Mouse (Mus musculus) stomach, embryonic 16.5 days (tissue): ENCODE measurements around the gene Tlr5. TPM values are rescaled to one million over a fixed set of nuclear protein-coding genes. Genes with fewer than 3 reads are reported as not detected.
A peak's percentile ranks its signal among the peaks of the same experiment; 100 is the strongest.

Source experiments
- ATAC-seq: fragments of 200-750 bp; cut with Nextera tagmentation; 2 replicates; pipeline ENCODE4 v1.8.0; 2017; ENCODE audit warnings: moderate number of reproducible peaks, moderate TSS enrichment; ENCODE audit not compliant: insufficient read depth, low FRiP score
- H3K27ac ChIP-seq: fragments of 300-500 bp; sonication (generic); 2 replicates; pipeline ENCODE4 v1.5.1; 2014; ENCODE audit warnings: low read length
- H3K27me3 ChIP-seq: fragments of 300-500 bp; sonication (generic); 2 replicates; pipeline ENCODE4 v1.6.1; 2014; ENCODE audit warnings: low read length, control low read depth, mixed read lengths; ENCODE audit not compliant: control insufficient read depth, insufficient read depth
- H3K36me3 ChIP-seq: fragments of 300-500 bp; sonication (generic); 2 replicates; pipeline ENCODE4 v1.6.1; 2014; ENCODE audit warnings: low read length; ENCODE audit not compliant: control insufficient read depth, insufficient read depth
- H3K4me1 ChIP-seq: fragments of 300-500 bp; sonication (generic); 2 replicates; pipeline ENCODE4 v1.6.1; 2014; ENCODE audit warnings: low read length, control low read depth, mixed read lengths; ENCODE audit not compliant: control insufficient read depth, insufficient read depth
- H3K4me2 ChIP-seq: fragments of 300-500 bp; sonication (generic); 2 replicates; pipeline ENCODE4 v1.6.1; 2014; ENCODE audit warnings: low read depth, low read length, mixed read lengths
- H3K4me3 ChIP-seq: fragments of 300-500 bp; sonication (generic); replicated peaks from 2 replicates; pipeline ENCODE4 v1.5.1; 2014; ENCODE audit warnings: mild to moderate bottlenecking, low read length
- H3K9ac ChIP-seq: fragments of 300-500 bp; sonication (generic); 2 replicates; pipeline ENCODE4 v1.6.1; 2014; ENCODE audit warnings: low read length
- H3K9me3 ChIP-seq: fragments of 300-500 bp; sonication (generic); replicated peaks from 2 replicates; pipeline ENCODE4 v1.6.1; 2016; ENCODE audit warnings: low read length, control low read depth; ENCODE audit not compliant: control insufficient read depth
- WGBS: fragments of 180-500 bp; shearing (Covaris S2); extraction: QIAGEN DNeasy Blood & Tissue Kit; methylation state at CpG from one replicate; pipeline ENCODE4 v1.1.7; 2014; 5-methylcytosine and 5-hydroxymethylcytosine counted together
- polyA plus RNA-seq: library from polyadenylated mRNA; unstranded; fragments of >200 nt; fragmentation: Nextera tagmentation; extraction: Ambion mirVana; gene quantifications from 2 replicates; pipeline ENCODE4 v1.2.1, GENCODE M21; 2015

Gene Tlr5
- polyA plus RNA-seq, 1 experiment from 2014 or later, result 2.5 TPM

GRCm38 (mm10) chr1:182945561-182945960 is 9.0 kb upstream of the Tlr5 start:
- WGBS, result 62% methylated on average over 6 of the region's 6 CpGs
- no peak for ATAC-seq
- H3K4me1 ChIP-seq, result no peaks in the 10 kb centered on the region
- H3K9me3 ChIP-seq, result no peaks in the 10 kb centered on the region
- H3K36me3 ChIP-seq, result no peaks in the 10 kb centered on the region
- H3K4me2 ChIP-seq, result no peak overlapping the region
- no peak overlapping the region for H3K9ac ChIP-seq
- H3K27ac ChIP-seq, result no peak overlapping the region
- H3K4me3 ChIP-seq, result no peak overlapping the region
- no peaks in the 10 kb centered on the region for H3K27me3 ChIP-seq

- peaks cover 15% of the 10 kb centered on the region for H3K4me1 ChIP-seq
- no peak overlapping the region for H3K4me3 ChIP-seq
- H3K27ac ChIP-seq, result peak overlapping the region; percentile 13; the same call in 1 of the 2 replicates
- no peaks in the 10 kb centered on the region for H3K36me3 ChIP-seq
- no peaks in the 10 kb centered on the region for H3K27me3 ChIP-seq
- WGBS, result 39% methylated on average over 9 of the region's 9 CpGs
- no peak overlapping the region for H3K9ac ChIP-seq
- H3K4me2 ChIP-seq, result no peak overlapping the region
- no peaks in the 10 kb centered on the region for H3K9me3 ChIP-seq
- ATAC-seq, result peak; percentile 80
Observed at GRCm38 (mm10) chr1:182951298-182951697, 3.3 kb upstream of the Tlr5 start.

GRCm38 (mm10) chr1:182953165-182953564 is 1.4 kb upstream of the Tlr5 start:
- Histone ChIP-seq H3K9me3 (no peaks in the 10 kb centered on the region), H3K4me3 (no peak overlapping the region), H3K36me3 (no peaks in the 10 kb centered on the region), H3K4me2 (no peak overlapping the region), H3K9ac (no peak overlapping the region), H3K27ac (no peak overlapping the region), H3K27me3 (no peaks in the 10 kb centered on the region), H3K4me1 (peaks cover 15% of the 10 kb centered on the region)
- ATAC-seq, result no peak
- 61% methylated on average over 3 of the region's 3 CpGs for WGBS

GRCm38 (mm10) chr1:182953667-182954066 is 921 bp upstream of the Tlr5 start:
- Histone ChIP-seq H3K27ac (peak overlapping the region; percentile 38; the same call in 1 of the 2 replicates), H3K9me3 (no peaks in the 10 kb centered on the region), H3K9ac (no peak overlapping the region), H3K4me3 (no peak overlapping the region), H3K4me1 (peaks cover 16% of the 10 kb centered on the region), H3K27me3 (no peaks in the 10 kb centered on the region), H3K36me3 (no peaks in the 10 kb centered on the region), H3K4me2 (0 out of 2 replicates have a peak overlapping the region, but pooled peaks have one; percentile 82)
- no peak for ATAC-seq
- 74% methylated on average over 4 of the region's 4 CpGs for WGBS

GRCm38 (mm10) chr1:182955047-182955620 is 546 bp downstream of the Tlr5 start:
- 18% methylated on average over 15 of the region's 15 CpGs for WGBS
- H3K27me3 ChIP-seq, result no peaks in the 10 kb centered on the region
- peak overlapping the region; percentile 54 for H3K27ac ChIP-seq
- peaks cover 26% of the 10 kb centered on the region for H3K4me1 ChIP-seq
- peak overlapping the region; percentile 73 for H3K9ac ChIP-seq
- ATAC-seq, result no peak
- H3K4me3 ChIP-seq, result peak overlapping the region; percentile 54
- H3K9me3 ChIP-seq, result no peaks in the 10 kb centered on the region
- H3K36me3 ChIP-seq, result no peaks in the 10 kb centered on the region
- H3K4me2 ChIP-seq, result peak overlapping the region; percentile 82

GRCm38 (mm10) chr1:182956186-182956960 is 1.8 kb downstream of the Tlr5 start:
- peak overlapping the region; percentile 64; the same call in 1 of the 2 replicates for H3K27ac ChIP-seq
- H3K36me3 ChIP-seq, result no peaks in the 10 kb centered on the region
- H3K27me3 ChIP-seq, result 0 out of 2 replicates have a peak, but pooled peaks cover 3% of the 10 kb centered on the region
- no peak for ATAC-seq
- H3K4me2 ChIP-seq, result no peak overlapping the region
- peaks cover 29% of the 10 kb centered on the region for H3K4me1 ChIP-seq
- H3K9me3 ChIP-seq, result no peaks in the 10 kb centered on the region
- H3K9ac ChIP-seq, result no peak overlapping the region
- no peak overlapping the region for H3K4me3 ChIP-seq
- 61% methylated on average over 12 of the region's 12 CpGs for WGBS

GRCm38 (mm10) chr1:182957001-182957757 is 2.6 kb downstream of the Tlr5 start:
- Histone ChIP-seq H3K4me2 (no peak overlapping the region), H3K4me1 (peaks cover 29% of the 10 kb centered on the region), H3K27me3 (0 out of 2 replicates have a peak, but pooled peaks cover 3% of the 10 kb centered on the region), H3K9ac (no peak overlapping the region), H3K36me3 (no peaks in the 10 kb centered on the region), H3K4me3 (no peak overlapping the region), H3K27ac (peak overlapping the region; percentile 64), H3K9me3 (no peaks in the 10 kb centered on the region)
- WGBS, result 76% methylated on average over 16 of the region's 16 CpGs
- peak; percentile 20; the same call in 1 of the 2 replicates for ATAC-seq

GRCm38 (mm10) chr1:182957826-182958544 is 3.4 kb downstream of the Tlr5 start:
- H3K4me1 ChIP-seq, result peaks cover 29% of the 10 kb centered on the region
- no peak overlapping the region for H3K9ac ChIP-seq
- peak overlapping the region; percentile 74 for H3K27ac ChIP-seq
- no peak for ATAC-seq
- H3K4me2 ChIP-seq, result no peak overlapping the region
- 0 out of 2 replicates have a peak, but pooled peaks cover 3% of the 10 kb centered on the region for H3K27me3 ChIP-seq
- H3K36me3 ChIP-seq, result no peaks in the 10 kb centered on the region
- WGBS, result 86% methylated on average over 13 of the region's 13 CpGs
- H3K4me3 ChIP-seq, result no peak overlapping the region
- no peaks in the 10 kb centered on the region for H3K9me3 ChIP-seq
